Mouse (Mus musculus) stomach, postnatal 0 days (tissue): ENCODE measurements around the gene Stk4.

Experiments used
- CTCF ChIP-seq: IDR thresholded peaks from 2 replicates; pipeline ENCODE4 v1.5.1; 2016; ENCODE audit warnings: antibody characterized with exemption, low read depth, mild to moderate bottlenecking, moderate library complexity
- EP300 ChIP-seq: optimal IDR thresholded peaks from 2 replicates; pipeline ENCODE3; 2016; ENCODE audit warnings: antibody characterized with exemption

DNA sequence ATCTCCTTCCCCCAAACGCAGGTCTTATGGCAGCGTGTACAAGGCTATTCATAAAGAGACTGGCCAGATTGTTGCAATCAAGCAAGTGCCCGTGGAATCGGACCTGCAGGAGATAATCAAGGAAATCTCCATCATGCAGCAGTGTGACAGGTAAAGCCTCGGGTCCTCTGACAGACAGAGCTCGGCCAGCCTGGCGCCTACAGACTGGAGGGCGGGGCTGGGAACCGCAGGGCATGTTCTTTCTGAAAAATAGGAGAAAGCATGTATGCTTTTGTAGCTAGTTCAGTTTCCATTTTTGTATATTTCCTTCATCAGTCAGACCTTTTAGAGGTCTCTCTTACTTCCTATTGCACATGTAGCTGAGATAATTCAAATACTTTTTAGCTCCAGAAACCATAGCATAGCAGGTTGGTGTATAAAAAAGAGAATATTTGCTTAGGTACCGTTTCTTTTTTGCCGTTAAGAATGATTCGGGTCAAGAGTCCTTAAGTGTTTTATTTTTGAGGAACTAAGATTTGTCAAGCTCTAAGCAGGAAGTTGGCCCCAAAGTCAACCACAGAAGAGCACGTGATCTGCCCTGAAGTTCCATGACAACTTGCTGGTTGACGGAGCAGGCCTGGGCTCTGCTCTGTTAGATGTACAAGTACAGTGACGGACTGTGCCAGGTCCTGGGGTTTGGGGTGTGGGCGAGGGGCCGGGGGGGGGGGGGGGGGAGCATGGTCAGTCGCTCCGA, 13.7 kb downstream of the Stk4 start:
- TF ChIP-seq CTCF (no peak), EP300 (no peak)
